Mouse (Mus musculus) right cerebral cortex, postnatal 14 days (tissue): ENCODE data around the gene Gpr65.
"Not testable (repeated sequence)": the region's sequence is repeated elsewhere in the genome, so short reads cannot be mapped to it uniquely, and the experiment has no call there.

Experiments used
- DNase-seq: peaks from one replicate; pipeline ENCODE4 v3.0.0; 2022

Gpr65 gene

DNA sequence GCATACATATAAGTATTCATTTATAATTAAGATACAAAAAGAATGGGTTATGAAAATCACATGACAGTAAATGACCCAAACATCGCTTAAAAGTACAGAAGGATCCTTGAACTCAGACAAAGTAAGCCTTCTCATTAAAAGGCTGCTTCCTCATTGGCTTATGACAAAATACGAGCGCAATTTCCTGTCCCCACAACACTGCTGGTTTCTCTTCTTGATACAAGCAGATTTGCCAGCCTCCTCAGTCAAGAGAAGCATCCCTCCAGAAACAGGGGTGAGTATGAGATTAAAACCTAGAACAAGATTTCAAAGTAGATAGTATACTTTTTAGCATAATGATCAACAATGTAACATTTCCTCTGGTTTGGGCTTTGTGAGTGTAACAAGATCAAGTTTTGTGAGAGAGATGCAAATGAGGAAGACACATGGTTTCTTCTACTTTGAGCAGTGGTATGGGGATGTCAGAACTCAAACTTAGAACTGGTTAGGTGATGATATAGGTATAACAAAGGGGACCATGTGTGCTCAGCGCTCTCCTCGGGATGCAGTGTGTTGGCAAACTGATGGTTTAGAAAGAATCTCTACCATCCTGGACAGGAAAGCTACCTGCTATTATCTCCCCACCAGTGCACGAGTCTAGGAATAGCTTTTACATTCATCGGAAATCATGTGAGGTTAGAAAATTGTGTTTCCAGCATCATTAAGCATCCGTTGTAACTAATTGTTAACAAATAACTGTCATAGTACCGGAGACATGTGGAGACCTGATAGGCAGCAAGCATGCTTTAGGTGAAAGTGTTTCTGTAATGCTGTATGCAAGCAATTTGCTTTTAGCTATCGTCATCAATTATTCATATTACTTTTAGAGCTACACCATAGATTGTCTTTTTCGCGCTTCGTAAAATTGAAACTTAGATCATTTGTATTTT lies at the start of gene Gpr65:
Gpr65 (plus strand) TSS at position 195 of the 929 bp plus-strand sequence.
- DNase-seq: no peak

DNA sequence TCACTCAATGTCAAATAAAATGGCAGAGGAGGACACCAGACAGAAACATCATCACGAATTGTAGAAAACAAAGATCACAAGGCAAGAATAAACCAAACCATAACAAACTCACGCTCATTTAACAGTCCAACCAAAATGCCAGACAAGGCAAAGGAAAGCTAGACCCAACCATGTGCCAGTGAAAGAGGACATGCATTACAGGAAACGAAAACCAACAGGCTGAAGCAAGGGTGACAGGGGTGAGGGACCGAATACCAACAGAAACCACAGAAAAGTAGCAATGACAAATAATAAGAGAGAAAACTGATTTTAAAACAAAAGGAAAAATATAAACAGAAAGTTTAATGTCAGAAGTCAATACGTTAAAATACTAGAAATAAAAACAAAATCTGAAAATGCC lies 45.1 kb upstream of the Gpr65 start:
- DNase-seq: no peak

DNA sequence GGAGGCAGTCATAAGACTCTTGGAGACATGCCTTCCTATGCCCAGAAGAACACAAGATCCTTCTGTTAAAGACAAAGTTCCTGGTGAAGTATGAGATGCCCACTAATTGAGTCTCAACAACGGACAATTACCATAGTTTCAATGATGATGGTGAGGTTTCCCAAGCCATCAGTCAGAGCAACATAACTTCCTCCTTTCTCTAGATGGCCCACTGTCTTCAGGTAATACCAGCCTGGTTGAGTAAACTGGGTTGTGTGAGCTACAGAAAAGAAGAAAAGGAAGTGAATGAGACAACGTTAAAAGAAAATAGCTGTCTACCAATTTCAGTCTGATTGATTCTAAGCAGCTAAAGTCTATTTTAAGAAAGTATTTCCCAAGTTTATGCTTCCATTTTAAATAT lies 41.4 kb upstream of the Gpr65 start:
- DNase-seq: no peak

DNA sequence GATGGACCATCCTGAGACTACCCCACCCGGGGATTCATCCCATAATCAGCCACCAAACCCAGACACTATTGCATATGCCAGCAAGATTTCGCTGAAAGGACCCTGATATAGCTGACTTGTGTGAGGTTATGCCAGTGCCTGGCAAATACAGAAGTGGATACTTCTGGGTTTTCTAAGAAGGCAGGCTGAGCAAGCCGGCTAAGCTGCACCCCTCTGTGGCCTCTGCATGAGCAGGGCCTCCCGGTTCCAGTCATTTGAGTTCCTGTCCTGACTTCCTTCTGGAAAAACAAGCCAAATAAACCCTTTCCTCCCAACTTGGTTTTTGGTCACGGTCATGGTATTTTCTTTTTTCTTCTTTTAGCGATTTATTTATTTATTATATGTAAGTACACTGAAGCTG lies 30.0 kb upstream of the Gpr65 start:
- DNase-seq: not testable (repeated sequence)

DNA sequence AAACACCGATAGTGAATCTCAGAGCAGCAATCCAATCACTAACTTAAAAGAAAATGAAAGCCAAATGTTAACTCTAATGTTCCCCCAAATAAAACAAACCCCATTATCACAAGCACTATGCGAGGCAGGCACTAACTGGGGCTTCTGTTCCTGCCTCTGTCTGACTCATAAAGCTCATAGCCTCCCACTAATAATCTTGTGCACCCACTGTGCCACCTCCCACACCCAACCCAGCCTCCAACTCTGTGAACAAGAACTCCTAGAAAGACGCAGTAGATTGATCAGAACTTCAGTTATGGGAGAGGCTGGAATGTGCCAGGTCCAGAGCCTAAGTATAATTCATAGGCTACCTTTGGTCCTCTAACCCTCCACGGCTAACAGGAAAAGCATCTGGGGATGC lies 24.3 kb upstream of the Gpr65 start:
- DNase-seq: no peak

DNA sequence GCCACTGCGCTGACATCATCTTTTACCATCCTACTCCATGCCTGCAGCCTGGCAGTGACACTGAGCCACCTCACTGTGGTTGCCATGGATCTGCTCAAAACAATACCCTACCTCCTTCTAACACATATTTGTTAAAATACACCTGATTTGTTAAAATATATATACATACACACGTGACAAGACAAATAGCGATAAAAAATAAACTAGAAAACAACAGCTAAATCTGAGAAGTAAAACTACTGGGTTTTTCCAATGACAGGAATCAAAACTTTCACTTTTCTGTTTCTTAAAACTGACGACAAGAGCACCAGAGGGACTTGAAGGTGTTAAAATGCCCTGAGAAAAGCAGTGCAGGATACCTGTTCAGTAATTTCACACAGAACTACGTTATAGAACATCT lies 23.6 kb upstream of the Gpr65 start:
- DNase-seq: no peak

DNA sequence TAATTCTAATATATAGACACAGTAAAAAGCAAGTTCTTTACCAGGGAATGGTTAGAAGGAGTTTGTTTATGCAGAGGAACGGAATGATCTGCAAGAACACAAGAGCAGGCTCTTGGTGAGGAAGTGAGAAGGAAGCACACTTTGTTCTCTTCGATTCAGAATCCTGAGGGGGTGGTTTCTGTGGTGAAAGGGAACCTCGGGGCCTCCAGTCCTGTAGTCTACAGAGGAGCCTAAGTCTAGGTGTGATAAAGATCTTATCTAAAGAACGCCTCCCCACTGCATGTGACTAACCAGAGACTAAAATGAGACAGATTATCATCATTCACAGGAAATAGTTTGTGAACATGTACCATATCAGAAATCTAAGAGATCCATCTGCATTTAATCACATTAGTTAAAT lies 21.6 kb upstream of the Gpr65 start:
- no peak for DNase-seq

DNA sequence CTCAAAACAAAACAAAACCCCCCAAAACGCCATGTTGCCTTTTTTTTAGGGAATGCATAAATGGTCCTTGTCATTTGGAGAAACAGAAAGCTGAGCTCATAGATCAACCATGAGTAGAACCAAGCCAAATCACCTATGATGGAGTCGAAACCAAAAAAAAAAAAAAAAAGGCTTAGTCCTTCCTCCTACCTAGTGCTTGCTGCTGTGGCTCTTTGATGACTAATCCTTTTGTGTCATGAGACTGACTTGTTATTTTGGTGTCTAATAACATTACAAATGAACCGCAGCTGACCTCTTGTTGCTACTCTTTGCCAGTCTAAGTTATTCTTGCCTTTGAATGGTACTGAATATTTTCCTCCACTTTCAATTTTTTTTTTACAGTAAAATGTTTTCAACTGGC lies 18.8 kb upstream of the Gpr65 start:
- DNase-seq: no peak

DNA sequence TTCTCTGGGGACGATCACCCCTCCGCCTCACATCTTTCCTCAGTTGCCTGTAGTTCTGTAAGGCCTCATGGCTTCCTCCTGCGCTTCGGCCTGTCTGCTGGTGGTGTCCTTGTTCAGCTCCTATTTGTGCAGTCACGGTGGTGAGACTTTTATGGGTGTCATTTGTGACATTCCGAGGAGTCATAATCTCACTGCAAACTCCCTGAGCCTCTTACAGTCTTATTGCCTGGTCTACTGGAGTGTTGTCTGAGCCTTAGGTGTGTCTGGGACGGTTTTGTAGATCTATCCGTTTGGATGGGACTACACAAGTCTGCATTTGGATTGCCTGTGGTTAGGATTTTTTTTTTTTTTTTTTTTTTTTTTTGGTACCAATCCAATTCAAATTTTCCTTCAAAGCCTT lies 18.1 kb upstream of the Gpr65 start:
- DNase-seq: no peak

DNA sequence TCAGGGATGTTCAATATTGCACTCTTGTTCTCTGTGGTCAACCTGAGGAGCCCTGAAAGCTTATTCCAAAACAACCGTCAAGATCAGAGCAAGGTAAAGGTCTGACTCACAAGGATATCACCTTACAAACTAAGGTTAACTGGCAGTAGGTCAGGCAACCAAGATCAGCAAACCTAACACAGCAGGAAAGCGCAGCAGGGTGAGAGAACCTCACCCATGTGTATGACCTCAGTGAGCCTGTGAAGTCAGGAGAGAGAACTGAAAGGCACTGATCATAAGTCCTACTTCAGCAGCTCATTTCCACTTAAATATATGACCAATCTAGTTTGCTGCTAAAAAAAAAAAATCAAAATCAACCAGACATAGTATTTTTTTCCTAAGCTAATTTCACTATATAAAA lies 16.0 kb upstream of the Gpr65 start:
- DNase-seq: no peak

DNA sequence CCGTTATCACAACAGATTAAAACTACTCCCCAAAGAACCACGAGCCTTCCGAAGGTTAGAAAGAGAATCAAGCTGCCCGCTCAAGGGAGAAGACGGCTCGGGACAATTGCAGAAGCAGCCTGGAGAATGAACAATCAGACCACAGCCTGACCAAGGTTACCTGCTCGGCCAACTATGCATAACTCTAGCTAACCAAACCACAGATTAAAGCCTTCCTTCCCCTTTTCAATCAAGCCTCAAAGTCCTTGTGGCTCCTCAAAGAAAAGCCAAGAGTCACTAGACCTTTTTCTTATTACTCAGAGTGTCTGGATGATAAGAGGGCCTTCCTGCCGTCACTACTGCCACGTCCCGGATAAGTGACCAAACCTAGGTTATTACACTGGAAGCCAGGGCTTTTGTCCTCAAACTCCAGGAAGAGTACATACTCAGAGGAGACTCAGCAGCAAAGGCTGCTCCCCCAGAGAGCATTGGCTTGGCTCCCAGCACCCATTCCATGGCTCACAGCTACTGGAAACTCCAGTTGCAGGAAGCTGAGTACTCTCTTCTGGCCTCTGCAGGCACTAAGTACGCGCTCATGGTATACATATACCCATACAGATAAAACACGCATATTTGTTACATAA lies 13.0 kb upstream of the Gpr65 start:
- DNase-seq: no peak

DNA sequence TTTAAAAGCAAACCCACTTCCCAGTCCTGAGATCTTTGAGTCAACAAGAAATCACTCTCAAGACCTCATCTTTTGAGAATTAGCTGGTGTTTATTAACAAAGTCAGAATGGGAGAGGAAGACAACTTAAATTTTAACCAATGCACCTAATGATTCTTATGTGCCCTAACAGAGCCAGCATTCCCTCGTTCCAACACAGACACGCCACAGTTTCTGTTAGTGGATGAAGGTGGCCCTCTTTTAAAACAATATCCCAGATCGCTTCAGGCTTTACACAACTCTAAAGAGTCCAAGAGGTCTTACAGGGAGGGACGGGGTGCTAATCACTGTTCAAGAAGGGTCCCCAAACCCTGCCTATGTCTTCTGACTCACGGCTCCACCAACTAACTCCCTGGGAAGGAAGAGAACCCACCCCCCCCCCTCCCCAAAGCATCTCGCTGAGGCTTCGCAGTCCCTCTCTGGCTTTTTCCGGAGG lies 10.0 kb upstream of the Gpr65 start:
- no peak for DNase-seq

DNA sequence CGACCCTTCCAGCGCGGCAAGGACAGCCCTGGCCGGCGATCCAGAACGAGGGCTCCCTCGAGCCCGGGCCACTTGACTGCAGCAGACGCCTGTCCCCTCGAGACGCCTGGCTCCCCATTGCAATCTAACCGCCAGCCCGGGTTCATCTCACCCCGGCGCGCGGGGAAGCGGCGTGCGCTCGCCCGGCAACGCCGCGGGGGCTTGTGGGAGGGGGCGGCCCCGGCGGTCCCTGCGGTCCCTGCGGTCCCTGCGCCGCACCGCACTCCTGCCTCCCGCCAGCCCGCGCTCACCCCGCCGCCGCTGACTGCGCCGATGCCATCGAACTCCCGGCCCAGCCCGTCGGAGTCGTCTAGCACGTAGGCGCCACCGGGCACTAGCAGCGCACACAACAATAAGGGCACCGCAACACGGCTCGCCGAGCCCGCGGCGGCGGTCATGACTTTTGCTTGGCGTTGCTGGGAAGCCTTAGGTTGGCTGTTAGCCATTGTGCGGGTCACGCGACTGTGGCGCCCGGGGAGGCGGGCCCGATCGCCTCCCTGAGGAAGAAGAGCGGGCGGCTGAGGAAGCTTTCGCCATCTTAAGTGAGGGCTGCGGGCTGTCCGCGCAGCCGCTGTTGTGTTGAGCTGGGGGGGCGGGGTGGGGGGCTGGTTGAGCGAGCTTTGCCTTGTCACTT lies 9.5 kb upstream of the Gpr65 start, which contains the start of gene Galc:
Galc (minus strand) TSS at position 615 of the 673 bp plus-strand sequence.
- peak; percentile 87 for DNase-seq

DNA sequence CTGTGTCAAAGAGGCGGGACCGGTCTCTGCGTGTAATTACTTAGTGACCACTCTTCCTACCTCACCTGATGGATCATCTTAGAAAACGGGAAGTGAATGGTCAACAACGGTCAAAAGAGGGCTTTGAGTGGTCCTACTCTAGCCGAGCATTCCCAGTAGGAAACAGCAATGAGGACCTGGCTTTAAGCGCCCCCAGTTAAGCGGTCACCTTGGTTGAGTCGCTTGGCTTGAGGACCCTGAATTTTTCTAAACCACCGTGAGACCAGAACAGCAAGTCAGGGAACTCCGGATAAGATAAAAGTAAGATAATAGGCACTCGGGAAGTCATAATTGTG lies 8.9 kb upstream of the Gpr65 start:
- no peak for DNase-seq

DNA sequence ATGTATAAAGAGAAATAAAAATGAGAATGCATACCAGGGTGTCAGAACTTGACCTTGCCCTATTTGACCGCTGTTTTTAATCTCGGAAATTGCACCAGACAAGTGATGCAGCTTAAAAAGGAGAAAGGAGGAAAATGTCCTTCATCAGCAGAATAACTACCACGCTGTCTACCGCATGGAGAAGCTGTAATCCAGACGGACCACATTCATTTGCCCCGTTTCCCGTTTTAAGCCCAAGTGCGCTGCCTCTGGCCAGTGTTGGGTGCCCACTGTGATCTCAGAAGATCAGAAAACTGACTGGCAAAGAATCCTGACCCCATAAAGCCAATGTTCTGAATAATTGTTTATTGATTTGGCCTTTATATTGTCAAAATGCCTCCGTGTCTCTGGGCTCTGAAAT lies 2.7 kb upstream of the Gpr65 start:
- DNase-seq: no peak

DNA sequence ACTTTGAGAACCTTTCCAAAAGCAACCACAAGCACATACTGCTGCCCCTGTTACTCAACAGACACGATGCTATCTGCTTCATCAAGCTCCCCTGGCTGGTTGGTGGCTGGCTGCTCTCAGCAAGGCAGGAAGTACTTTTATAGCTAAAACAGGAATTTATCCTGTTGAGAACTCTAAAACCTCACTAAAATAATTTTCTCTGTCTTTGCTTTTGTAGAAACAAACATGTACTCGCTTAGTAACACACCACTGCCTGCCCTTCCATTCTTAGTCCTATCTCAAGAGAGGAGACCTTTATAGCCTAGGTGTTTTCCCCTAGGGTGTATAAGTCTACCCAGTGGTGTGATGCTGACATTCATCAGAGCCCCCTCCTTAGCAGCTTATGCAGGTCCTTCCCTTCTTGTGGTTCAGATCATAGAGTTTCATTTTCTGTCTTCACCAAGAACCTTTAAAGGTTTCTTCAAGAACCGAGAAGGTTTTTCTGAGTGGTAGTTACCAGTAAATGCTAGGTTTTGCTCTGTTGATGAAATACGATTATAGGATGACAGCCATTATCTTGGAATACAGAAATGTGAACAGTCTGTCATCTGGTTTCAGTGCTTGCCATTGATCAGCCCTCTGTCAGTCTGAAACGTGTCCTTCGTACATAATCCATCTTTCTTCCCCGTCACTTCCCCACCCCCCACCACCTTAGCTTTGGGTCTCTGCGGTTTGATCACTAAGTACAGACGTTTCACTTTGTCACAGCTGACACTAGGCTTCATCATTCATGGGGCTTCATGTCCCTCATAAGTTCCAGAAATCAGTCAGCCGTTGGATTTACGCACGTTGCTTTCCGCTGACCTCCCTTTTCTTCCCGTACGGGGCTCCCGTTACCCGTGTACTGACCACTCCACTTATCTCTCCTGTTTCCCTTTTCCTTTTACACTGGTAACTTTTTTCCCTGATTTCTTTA lies 1.6 kb downstream of the Gpr65 start:
- DNase-seq: no peak

DNA sequence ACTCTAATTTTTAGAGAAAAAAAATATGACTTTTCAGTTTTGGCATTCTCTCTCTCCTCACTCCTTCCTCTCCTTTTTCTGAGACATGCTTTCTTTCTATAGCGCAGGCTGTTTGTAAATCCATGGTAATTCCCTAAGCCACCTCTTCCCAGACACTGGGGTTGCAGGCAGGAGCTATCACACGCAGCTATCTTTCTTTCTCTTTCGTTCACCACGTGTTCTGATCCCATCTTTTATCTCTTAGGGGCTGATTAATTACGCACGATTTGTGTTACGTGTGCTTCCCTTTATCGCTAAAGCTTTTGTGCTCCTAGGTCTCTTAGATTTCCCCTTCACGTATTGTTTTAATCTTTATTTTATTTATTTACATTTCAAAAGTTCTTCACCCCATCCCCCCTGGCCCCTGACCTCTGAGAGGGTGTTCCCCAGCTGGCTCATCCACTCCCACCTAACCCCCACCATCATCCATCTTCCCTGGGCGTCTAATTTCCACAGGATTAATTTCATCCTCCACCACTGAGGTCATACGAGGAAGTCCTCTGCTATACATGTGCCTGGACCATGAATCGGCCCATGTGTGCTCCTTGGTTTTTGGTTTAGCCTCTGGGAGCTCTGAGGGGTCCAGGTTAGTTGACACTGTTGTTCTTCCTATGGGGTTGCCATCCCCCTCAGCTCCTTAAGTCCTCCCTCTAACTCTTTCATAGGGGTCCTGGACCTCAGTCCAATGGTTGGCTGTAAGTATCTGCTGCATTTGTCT lies 2.6 kb downstream of the Gpr65 start:
- DNase-seq: no peak

DNA sequence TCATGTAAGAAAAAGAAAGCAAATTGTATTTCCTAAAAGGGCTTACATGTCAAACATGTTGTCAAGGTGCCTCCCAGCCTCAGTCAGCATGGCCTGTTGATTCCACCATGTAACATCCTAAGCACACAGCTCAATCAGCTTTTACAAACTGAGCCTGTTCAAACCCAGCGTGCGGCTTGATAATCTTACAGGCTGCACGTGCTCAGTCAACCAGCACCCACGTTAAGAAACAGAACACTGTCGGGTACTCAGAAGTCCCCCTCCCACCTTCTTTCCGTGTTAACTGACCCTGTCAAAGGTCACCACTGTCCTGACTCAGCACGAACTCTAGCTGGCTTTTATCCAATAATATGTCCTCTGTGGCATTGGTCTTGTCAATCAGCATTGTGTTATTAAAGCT lies 4.0 kb downstream of the Gpr65 start:
- DNase-seq: no peak

DNA sequence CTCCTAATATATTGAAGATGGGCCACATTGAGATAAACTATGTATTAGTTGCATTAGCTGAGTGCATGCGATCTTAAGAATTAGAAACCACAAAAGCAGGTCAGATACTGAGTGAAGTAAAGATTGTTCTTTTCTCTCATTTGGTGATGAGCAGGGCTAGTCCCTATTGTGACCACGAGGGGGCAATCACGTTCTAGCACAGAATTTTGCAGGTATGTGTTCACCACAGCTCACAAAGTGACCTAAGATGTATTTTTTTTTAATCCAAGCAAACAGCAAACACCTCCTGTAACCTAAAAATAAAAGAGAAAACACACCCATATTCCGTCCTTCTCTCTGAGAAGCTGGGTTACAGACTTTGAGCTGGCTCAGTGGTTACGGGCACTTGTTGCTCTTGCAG lies 12.1 kb downstream of the Gpr65 start:
- DNase-seq: peak; percentile 75

DNA sequence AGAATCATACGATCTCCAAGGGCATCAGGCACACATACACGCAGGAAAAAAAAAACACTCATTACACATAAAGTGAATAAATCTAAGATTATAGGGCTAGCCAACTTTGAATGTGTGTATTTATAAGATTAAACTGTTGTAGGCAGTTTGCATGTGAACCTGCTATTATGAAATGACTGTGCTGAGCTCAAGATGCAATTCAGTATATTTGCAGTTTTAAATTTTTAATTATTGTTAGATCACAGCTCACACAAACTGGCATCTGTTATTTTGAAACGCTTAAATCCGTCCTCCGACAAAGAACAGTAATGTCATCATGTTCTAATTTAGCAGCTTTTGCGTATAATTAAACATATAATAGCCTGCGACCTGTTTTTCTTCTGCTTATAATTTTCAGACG lies 12.6 kb downstream of the Gpr65 start:
- no peak for DNase-seq

DNA sequence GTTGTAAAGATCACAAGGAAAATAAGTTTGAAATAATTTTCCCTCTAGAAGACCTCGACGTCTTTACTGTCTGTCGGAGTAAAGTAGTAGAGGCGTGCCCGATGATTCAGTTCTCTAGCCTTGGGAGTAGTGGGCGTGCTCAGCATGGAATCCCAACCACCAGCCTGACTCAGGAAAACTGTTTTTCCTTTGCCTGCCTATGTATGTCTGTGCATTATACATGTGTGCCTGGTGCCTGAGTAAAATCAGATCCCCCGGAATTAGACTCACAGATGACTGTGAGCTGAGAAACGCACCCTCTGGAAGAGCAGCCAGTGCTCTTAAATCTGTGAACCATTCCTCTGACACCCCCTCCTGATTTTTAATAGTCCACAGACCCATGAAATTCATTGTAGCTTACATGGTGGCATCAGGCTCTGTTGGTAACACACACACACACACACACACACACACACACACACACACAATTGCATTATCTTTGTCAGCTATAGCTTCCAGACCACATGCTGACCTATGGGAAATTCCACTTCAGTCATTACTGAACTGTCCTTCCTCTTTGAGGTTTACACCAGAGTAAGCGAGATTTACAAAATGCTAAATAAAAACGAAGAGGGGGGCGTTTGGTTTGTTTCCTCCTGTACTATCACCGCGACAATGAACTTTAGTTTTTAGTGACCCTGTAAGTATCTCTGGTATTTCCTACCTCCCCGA lies 14.5 kb downstream of the Gpr65 start:
- no peak for DNase-seq
